Mouse (Mus musculus) v-Abl transformed pro-B cells (cell line): ENCODE results near the gene Slc25a51.

Experiments
- in situ Hi-C, 2 experiments: fragments of 400-800 bp; cut with MboI; formaldehyde crosslinking; loops; one replicate each; pipeline ENCODE4 v1.15.1; 2025; ENCODE audit not compliant: unreplicated experiment in 2 of 2

The Slc25a51 gene

GRCm38 (mm10) chr4:45429451-45429850, 20.9 kb upstream of the Slc25a51 start:
- in situ Hi-C loops, result loop anchor here in 1 of 2 experiments (5.0 kb wide), 2 partner anchors 88 to 183 kb away; no protein-coding TSS in a partner anchor

GRCm38 (mm10) chr4:45426724-45427457, 18.3 kb upstream of the Slc25a51 start:
- in situ Hi-C loops, result loop anchor here in 1 of 2 experiments (5.0 kb wide), 2 partner anchors 90 to 185 kb away; no protein-coding TSS in a partner anchor

GRCm38 (mm10) chr4:45423406-45423805, 14.8 kb upstream of the Slc25a51 start:
- in situ Hi-C loops, result no loop called here

- in situ Hi-C loops, result no loop called here
Observed at GRCm38 (mm10) chr4:45422640-45423039, 14.1 kb upstream of the Slc25a51 start.

GRCm38 (mm10) chr4:45421519-45422260, 13.1 kb upstream of the Slc25a51 start:
- in situ Hi-C loops, result no loop called here

- in situ Hi-C loops, result no loop called here
Observed at GRCm38 (mm10) chr4:45420733-45421132, 12.2 kb upstream of the Slc25a51 start.

DNA sequence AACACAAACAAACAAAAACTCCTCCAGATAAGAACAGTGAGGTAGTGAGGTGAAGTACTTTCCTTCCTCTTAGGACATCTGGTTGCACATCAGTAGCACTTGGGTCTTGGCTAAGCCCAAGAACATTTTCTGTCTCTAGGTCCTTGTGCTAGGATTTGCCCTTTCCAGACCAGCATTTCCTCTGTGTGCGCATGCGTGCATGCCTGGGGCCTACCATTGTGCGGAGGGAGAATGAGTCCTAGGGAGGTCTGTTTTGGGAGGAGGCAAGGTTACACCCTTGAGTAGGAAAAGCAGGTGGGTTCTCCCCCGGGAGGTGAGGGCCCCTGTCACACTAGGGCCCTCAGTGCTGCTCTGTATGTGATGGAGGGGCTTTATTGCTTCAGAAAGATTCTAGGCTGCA, 10.5 kb upstream of the Slc25a51 start:
- in situ Hi-C loops, result loop anchor here (5.0 to 10.0 kb wide), 6 partner anchors 116 to 436 kb away; partner anchors contain the start of genes Tomm5 (in 2 of the 2) and Shb (in 1 of the 2)

DNA sequence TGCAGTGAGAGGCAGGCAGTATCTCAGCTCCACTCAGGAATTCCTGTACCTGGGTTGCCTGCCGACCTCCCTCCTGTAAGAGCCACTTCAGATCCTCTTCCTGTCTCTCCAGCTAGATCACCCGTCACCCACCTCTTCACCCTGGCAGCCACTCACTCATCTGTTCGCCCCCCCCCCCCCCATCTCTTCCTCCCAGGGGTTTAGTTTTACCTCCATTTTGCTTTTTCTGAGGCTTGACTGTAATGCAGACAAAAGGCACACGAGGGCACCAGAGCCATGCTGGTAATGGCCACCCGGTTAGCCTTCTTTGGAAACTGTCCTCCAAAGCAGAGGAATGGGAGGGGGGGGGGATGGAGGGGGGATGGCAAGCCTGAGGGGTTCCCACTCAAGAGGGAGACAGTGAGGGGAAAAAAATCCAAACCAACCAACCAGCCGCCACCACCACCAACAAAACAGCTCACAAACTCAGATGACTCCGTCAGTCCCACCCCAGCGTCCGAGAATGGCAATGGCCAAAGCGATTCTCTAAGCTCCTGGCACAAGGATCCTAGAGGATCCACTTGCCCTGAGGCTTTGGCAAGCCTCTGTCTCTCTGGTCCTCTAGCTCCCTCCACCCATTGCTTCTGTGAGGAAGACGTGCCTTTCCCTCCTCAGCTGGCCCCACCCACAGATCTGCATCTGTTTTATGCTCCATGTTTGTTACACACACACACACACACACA, 9.8 kb upstream of the Slc25a51 start:
- in situ Hi-C loops, result loop anchor here (5.0 to 10.0 kb wide), 6 partner anchors 116 to 436 kb away; partner anchors contain the start of genes Tomm5 (in 2 of the 2) and Shb (in 1 of the 2)

DNA sequence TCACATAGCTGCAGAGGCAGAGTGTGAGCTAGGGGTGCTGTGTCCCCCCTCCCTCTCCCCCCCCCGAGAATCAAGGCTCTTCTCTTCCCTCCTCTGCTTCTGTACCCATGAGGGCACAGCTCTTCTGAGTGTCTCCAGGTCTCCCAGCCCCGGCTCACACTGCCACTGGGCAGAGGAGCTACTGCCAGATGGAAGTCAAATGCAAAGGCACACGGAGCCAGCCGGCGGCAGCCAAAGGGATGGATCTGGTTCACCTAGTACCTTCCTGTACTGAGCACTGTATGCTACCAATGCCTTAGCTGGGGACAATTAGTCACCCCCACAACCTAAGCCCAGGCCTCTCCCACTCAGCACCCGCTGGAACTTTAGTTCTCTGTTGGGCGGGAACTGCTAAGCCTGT, 7.7 kb upstream of the Slc25a51 start:
- in situ Hi-C loops, result loop anchor here (5.0 to 10.0 kb wide), 6 partner anchors 118 to 438 kb away; partner anchors contain the start of genes Tomm5 (in 2 of the 2) and Shb (in 1 of the 2)

- in situ Hi-C loops, result loop anchor here (10.0 kb wide), 4 partner anchors 121 to 441 kb away; partner anchors contain the start of genes Tomm5 (in 2 of the 2) and Shb (in 1 of the 2)
Observed at GRCm38 (mm10) chr4:45413674-45414338, 5.2 kb upstream of the Slc25a51 start.

GRCm38 (mm10) chr4:45412433-45413192, 4.0 kb upstream of the Slc25a51 start:
- in situ Hi-C loops, result loop anchor here (10.0 kb wide), 4 partner anchors 122 to 442 kb away; partner anchors contain the start of genes Tomm5 (in 2 of the 2) and Shb (in 1 of the 2)

- in situ Hi-C loops, result loop anchor here (10.0 kb wide), 4 partner anchors 124 to 444 kb away; partner anchors contain the start of genes Tomm5 (in 2 of the 2) and Shb (in 1 of the 2)
Observed at GRCm38 (mm10) chr4:45411181-45411790, 2.7 kb upstream of the Slc25a51 start.

- in situ Hi-C loops, result loop anchor here (5.0 to 10.0 kb wide), 2 partner anchors 64 to 383 kb away; partner anchors contain the start of genes Dcaf10 (in 1 of the 2) and Exosc3 (in 1 of the 2)
Observed at GRCm38 (mm10) chr4:45409270-45409669, 704 bp upstream of the Slc25a51 start.

GRCm38 (mm10) chr4:45407703-45408334, 747 bp downstream of the Slc25a51 start:
- in situ Hi-C loops, result loop anchor here (5.0 to 10.0 kb wide), 2 partner anchors 63 to 384 kb away; partner anchors contain the start of genes Dcaf10 (in 1 of the 2) and Exosc3 (in 1 of the 2)

- in situ Hi-C loops, result loop anchor here (5.0 to 10.0 kb wide), 2 partner anchors 62 to 385 kb away; partner anchors contain the start of genes Dcaf10 (in 1 of the 2) and Exosc3 (in 1 of the 2)
Observed at GRCm38 (mm10) chr4:45407001-45407702, 1.4 kb downstream of the Slc25a51 start.

GRCm38 (mm10) chr4:45406397-45406796, 2.2 kb downstream of the Slc25a51 start:
- in situ Hi-C loops, result loop anchor here (5.0 to 10.0 kb wide), 2 partner anchors 62 to 386 kb away; partner anchors contain the start of genes Dcaf10 (in 1 of the 2) and Exosc3 (in 1 of the 2)

- in situ Hi-C loops, result loop anchor here (5.0 to 10.0 kb wide), 2 partner anchors 61 to 387 kb away; partner anchors contain the start of genes Dcaf10 (in 1 of the 2) and Exosc3 (in 1 of the 2)
Observed at GRCm38 (mm10) chr4:45405315-45405714, 3.3 kb downstream of the Slc25a51 start.
